Mouse (Mus musculus) E14TG2a.4 (cell line): ENCODE data around the gene Nprl2.

Experiments used
- CTCF ChIP-seq: conservative IDR thresholded peaks from 2 replicates; pipeline ENCODE4 v1.5.1; 2014; ENCODE audit warnings: low read length
- NANOG ChIP-seq: IDR thresholded peaks from 2 replicates; pipeline ENCODE4 v1.6.1; 2014; ENCODE audit warnings: borderline replicate concordance, low read length, mixed read lengths

DNA sequence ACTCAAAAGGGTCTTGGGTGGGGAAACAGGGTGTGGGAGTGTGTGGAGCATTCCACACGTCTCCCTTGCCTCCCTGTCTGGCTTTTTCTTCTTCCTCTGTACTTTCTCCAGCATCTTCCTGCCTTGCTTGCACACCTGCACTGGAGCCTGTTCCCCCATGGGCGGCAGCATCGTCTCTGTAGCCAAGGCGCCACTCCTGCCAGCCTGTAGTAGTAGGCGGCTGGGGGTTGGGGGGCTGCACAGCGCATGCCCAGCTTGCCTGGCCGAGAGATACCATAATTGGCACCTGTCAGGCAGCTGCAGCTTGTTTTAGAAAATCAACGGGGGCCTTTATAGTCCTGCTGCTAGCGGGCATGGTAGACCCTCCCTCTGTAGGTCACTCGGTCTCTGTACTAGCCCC lies 33.8 kb upstream of the Nprl2 start:
- no peak for TF ChIP-seq CTCF
- no peak for TF ChIP-seq NANOG
